Mouse (Mus musculus): ENCODE data around the gene 1810010H24Rik. TPM values are rescaled to one million over a fixed set of nuclear protein-coding genes. Genes with fewer than 3 reads are reported as not detected.
"Not testable (repeated sequence)": the region's sequence is repeated elsewhere in the genome, so short reads cannot be mapped to it uniquely, and the experiment has no call there.

The 1810010H24Rik gene
- total RNA-seq, 2 experiments from 2014 or later = 2.0 to 2.3 TPM

- intact Hi-C loops (cut with DNase I) = no loop called here
- peak; percentile 32 to 37 for DNase-seq
Measured at GRCm38 (mm10) chr11:107011669-107012323, 13.7 kb upstream of the 1810010H24Rik start.

GRCm38 (mm10) chr11:107012324-107013017, 13.0 kb upstream of the 1810010H24Rik start:
- DNase-seq = peak; percentile 100
- intact Hi-C loops (cut with DNase I) = loop anchor here (1.0 kb wide), 1 partner anchor 10 kb away; no protein-coding TSS in a partner anchor

GRCm38 (mm10) chr11:107014020-107014585, 11.4 kb upstream of the 1810010H24Rik start:
- intact Hi-C loops (cut with DNase I) = no loop called here
- DNase-seq = no peak

- peak; percentile 24 to 44 for DNase-seq
- intact Hi-C loops (cut with DNase I) = no loop called here
Measured at GRCm38 (mm10) chr11:107014597-107015309, 10.7 kb upstream of the 1810010H24Rik start.

GRCm38 (mm10) chr11:107015535-107016187, 9.8 kb upstream of the 1810010H24Rik start:
- DNase-seq; intact Hi-C loops (cut with DNase I): not testable (repeated sequence)

GRCm38 (mm10) chr11:107016893-107017292, 8.6 kb upstream of the 1810010H24Rik start:
- no peak for DNase-seq
- intact Hi-C loops (cut with DNase I) = no loop called here

GRCm38 (mm10) chr11:107017339-107017886, 8.1 kb upstream of the 1810010H24Rik start:
- DNase-seq = no peak
- intact Hi-C loops (cut with DNase I) = no loop called here

- DNase-seq = no peak
- intact Hi-C loops (cut with DNase I) = no loop called here
Measured at GRCm38 (mm10) chr11:107018606-107019005, 6.9 kb upstream of the 1810010H24Rik start.

- no peak for DNase-seq
- intact Hi-C loops (cut with DNase I) = no loop called here
Measured at GRCm38 (mm10) chr11:107019318-107019717, 6.2 kb upstream of the 1810010H24Rik start.

- intact Hi-C loops (cut with DNase I); DNase-seq: not testable (repeated sequence)
Measured at GRCm38 (mm10) chr11:107019722-107020121, 5.8 kb upstream of the 1810010H24Rik start.

GRCm38 (mm10) chr11:107022050-107022683, 3.3 kb upstream of the 1810010H24Rik start:
- intact Hi-C loops (cut with DNase I) = no loop called here
- no peak for DNase-seq

GRCm38 (mm10) chr11:107024406-107024805, 1.1 kb upstream of the 1810010H24Rik start:
- intact Hi-C loops (cut with DNase I) = no loop called here
- no peak for DNase-seq

- intact Hi-C loops (cut with DNase I) = no loop called here
- peak in 1 of 2 experiments; percentile 22 for DNase-seq
Measured at GRCm38 (mm10) chr11:107026554-107027430, 1.3 kb downstream of the 1810010H24Rik start.

GRCm38 (mm10) chr11:107027431-107028274, 2.2 kb downstream of the 1810010H24Rik start:
- intact Hi-C loops (cut with DNase I) = loop anchor here (2.0 kb wide), 1 partner anchor 15 kb away; no protein-coding TSS in a partner anchor
- DNase-seq = peak; percentile 87 to 89

- intact Hi-C loops (cut with DNase I) = loop anchor here (2.0 kb wide), 1 partner anchor 15 kb away; no protein-coding TSS in a partner anchor
- no peak for DNase-seq
Measured at GRCm38 (mm10) chr11:107028275-107028618, 2.8 kb downstream of the 1810010H24Rik start.

- intact Hi-C loops (cut with DNase I) = loop anchor here (2.0 kb wide), 1 partner anchor 14 kb away; no protein-coding TSS in a partner anchor
- no peak for DNase-seq
Measured at GRCm38 (mm10) chr11:107028754-107029153, 3.3 kb downstream of the 1810010H24Rik start.

- intact Hi-C loops (cut with DNase I) = loop anchor here (2.0 kb wide), 1 partner anchor 13 kb away; no protein-coding TSS in a partner anchor
- no peak for DNase-seq
Measured at GRCm38 (mm10) chr11:107029536-107029935, 4.1 kb downstream of the 1810010H24Rik start.

GRCm38 (mm10) chr11:107031635-107032034, 6.2 kb downstream of the 1810010H24Rik start:
- intact Hi-C loops (cut with DNase I) = no loop called here
- no peak for DNase-seq
